Mouse (Mus musculus) layer of hippocampus, adult 11-12 months (tissue): ENCODE results near the gene Mrpl53.

Source experiments
- DNase-seq: peaks from one replicate; pipeline ENCODE4 v3.0.0; 2022; ENCODE audit warnings: low spot score

Mrpl53 gene

DNA sequence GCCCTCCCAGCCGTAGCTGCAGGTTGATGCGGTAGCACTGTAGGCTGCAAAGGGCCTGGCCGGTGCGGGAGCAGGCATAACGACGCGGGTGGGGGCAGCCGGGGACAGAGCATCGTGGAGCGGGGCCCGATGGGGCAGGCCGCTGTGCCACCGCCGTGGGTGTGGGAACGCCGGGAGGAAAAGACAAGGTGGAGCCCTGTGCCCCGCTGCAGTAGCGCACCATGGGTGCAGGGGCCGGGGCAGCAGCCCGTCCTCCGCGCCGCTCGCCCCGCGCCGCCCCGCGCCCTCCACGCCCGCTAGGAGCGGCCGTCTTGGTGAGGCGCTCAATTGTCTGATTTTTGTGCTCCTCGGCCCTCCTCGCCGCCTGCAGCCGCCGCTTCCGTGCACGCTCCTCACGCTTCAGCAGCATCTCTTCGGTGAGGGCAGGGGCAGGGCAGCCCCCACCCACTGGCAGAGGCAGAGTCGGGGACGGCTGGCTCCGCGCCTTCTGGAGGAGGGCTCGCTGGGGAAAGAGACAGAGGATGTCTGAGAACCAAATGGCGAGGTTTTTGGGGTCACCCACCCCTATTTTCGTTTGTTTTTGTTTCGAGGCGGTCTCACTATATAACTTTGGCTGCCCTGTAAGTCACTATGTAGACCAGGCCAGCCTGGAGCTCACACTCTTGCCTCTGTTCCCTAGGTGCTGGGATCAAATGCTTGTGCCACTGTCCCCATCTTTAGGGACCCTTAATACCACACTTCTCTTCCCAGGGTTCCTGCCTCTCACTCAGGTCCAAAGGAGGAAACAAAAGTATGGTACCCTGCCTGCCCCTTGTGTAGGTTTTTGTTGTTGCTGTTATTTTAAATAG is 13.2 kb downstream of the Mrpl53 start:
- no peak for DNase-seq

GRCm38 (mm10) chr6:83122961-83123360 is 14.1 kb downstream of the Mrpl53 start:
- no peak for DNase-seq

- peak; percentile 93 for DNase-seq
Measured at GRCm38 (mm10) chr6:83124851-83125312, 16.0 kb downstream of the Mrpl53 start.

- no peak for DNase-seq
Measured at GRCm38 (mm10) chr6:83125331-83125730, 16.5 kb downstream of the Mrpl53 start, which contains the start of gene Ino80b. TSS of gene Ino80b (minus strand) at chr6:83125431.

DNA sequence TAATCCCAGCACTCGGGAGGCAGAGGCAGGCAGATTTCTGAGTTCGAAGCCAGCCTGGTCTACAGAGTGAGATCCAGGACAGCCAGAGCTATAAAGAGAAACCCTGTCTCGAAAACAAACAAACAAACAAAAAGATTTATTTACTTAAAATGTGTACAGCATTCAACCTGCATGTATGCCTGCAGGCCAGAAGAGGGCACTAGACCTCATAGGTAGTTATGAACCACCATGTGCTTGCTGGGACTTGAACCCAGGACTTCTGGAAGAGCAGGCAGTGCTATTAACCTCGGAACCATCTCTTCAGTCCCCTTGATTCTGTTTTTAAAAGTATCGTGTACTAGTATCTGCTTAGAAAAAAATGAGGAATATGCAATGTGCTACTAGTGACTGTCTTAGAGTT is 18.6 kb downstream of the Mrpl53 start:
- no peak for DNase-seq

DNA sequence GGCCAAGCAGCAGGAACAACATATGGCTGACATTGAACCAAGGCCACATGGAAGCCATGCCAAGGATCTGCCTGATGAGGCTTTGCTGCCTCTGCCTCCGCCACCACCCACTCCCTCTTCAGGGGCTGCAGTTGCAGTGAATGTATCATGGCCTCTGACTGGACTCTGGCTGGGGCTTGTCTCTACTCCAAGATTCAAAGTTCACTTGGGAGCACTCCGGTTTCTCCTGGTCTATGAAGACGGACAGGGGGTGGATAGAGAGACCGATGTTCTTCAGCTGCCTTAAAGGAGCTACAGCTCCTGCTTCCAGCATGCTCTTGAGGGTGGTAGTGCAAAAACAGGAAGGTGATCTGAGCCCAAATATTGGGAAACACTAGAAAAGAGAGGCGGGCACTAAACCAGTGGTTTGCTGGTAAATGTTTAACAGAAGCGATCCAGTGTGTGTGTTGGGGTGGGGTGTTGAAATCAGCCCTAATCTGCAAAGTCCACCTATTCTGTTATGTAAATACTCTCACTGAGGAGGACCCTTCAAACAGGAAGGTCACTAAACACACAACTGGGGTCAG is 22.7 kb downstream of the Mrpl53 start:
- DNase-seq: no peak

DNA sequence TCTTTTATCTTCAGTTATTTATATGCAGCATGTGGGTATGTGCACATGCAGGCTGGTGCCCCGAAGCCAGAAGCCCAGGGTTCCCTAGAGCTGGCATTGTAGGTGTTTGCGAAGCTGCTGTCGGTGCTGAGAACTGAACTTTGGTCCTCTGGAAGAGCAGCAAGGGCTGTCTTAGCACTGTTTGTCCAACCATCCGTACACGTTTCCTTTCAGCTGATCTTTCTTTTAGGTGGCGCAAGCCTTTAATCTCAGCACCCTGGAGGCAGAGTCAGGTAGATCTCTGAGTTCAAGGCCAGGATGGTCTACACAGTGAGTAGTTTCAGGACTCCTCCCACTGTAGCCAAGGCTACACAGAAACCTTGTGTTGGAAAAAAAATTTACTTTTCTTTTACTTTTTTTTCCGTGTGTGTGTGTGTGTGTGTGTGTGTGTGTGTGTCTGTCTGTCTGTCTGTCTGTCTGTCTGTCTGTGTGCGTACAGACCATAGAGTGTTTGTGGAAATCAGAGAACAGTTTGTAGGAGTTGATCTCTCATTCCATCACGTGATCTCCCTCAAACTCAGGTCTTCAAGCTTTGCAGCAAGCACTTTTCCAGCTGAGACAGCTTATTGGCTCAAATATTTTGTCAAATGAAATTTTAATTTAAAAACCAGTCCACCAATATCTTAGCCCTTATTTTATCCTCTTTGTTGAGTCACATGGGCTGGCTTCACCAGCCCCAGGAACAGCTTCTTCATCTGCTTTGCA is 23.5 kb downstream of the Mrpl53 start:
- DNase-seq: no peak

DNA sequence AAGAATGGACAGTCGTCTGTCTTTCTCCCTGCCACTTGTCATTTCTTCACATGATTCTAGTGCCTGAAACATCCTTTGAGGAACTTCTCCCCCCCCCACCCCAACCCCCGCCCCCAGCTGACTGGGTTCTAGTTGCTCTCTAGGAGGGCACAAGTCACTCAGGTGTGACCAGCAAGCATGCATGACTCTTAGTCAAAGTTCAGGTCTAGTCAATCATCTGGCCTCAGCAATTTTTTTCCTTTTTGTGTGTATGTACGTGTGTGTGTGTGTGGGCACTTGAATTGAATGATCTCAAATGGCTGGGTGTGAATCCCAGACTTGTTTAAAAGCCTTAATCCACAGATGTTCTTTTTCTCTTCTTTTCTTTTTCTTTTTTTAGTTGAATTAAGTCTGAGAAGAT is 25.4 kb downstream of the Mrpl53 start:
- DNase-seq: no peak

- DNase-seq: no peak
Measured at GRCm38 (mm10) chr6:83134951-83135513, 26.2 kb downstream of the Mrpl53 start, which contains the start of gene Rtkn. TSS of gene Rtkn (plus strand) at chr6:83135463.

- DNase-seq: no peak
Measured at GRCm38 (mm10) chr6:83135571-83136161, 26.8 kb downstream of the Mrpl53 start.

- DNase-seq: no peak
Measured at GRCm38 (mm10) chr6:83136291-83136880, 27.5 kb downstream of the Mrpl53 start.

DNA sequence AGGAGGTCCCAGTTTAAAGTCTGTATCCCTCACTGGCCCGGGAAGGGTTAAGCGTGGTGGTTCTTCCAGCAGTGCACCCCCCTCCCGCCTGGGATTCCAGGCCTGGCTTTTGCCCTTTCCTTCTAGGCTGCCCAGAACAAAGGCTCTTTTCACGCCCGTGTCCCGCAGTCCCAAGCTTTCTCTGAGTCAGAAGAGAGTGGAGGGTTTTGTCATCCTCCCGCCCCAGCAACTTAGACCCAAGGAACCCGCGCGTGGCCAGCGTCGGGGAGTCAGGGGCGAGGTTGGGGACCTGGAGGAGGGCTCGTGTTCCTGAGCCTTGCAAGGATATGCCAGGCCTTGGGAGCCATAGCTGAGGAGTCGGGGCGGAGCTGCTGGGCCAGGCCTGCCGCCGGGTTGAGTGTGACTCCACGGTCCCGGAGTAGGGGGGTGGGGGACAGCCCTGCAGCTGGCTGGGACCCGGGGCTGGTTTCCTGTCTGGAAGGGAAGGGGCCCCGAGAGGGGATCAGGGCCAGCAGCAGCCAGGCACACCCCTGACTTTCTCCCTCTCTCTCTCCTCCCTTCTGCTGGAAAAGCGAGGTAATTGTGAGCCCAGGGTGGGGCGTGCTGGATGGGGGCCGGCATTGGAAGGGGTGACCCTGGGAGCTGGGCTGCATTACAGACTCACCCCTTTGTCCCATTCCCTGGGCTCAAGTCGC is 28.2 kb downstream of the Mrpl53 start:
- DNase-seq: peak; percentile 67

- DNase-seq: peak; percentile 85
Measured at GRCm38 (mm10) chr6:83137576-83137950, 28.7 kb downstream of the Mrpl53 start.

GRCm38 (mm10) chr6:83138056-83138455 is 29.2 kb downstream of the Mrpl53 start:
- no peak for DNase-seq

GRCm38 (mm10) chr6:83140044-83140443 is 31.2 kb downstream of the Mrpl53 start:
- no peak for DNase-seq

- no peak for DNase-seq
Measured at GRCm38 (mm10) chr6:83141636-83142035, 32.8 kb downstream of the Mrpl53 start.

DNA sequence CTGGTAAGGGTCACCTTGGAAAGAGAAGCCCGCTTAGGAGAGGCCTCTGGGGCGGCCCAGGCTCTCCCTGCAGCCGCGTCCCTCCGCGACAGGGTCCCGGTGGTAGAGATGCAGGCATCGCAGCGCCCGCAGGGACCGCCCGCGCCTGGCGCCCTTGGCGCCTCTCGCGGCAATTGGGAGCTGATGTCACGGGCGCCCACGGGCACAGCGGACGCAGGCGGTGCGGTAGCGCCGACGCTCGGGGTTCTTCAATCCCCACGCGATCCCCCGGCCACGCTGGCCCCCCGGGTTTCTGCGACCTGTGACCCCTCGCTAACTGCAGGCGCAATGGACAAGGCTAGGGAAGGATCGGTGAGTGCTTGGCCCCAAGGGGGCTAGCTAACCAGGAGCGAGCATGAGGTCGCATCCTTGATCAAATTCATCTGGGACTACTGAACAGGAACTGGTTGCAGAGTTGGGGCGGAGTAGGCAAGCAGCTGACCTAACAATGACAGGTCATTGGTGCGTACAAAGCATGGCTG is 33.4 kb downstream of the Mrpl53 start:
- peak; percentile 74 for DNase-seq

- no peak for DNase-seq
Measured at GRCm38 (mm10) chr6:83142886-83143285, 34.0 kb downstream of the Mrpl53 start.

DNA sequence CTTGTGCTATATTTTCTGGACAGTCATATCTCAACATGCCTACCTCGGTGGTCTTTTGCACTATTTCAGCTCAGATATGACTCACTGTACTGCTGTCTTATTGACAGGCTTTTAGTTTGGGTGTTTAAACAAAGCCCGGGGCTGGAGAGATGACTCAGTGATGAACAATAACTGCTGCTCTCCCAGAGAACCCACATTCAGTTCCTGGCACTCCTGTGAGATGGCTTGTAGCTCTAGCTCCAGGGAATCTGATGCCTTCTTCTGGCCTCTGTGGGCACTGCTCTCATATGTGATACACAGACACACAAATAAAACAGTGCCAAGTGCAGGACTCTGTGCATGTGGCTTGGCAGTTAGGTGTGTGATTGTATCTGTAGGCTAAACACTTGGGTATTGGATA is 36.4 kb downstream of the Mrpl53 start:
- no peak for DNase-seq

DNA sequence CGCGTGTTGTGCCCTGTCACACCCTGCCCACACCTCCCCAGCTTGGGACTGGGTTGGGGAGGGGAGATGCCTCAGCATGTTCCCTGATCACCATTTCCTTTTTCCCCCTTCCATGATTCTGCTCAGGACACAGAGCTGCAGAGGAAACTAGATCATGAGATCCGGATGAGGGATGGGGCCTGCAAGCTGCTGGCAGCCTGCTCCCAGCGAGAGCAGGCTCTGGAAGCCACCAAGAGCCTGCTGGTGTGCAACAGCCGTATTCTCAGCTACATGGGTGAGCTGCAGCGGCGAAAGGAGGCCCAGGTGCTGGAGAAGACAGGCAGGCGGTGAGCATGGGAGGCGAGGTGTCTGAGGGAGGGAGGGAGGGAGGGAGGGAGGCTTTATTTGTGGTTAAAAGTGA is 37.0 kb downstream of the Mrpl53 start:
- DNase-seq: no peak

DNA sequence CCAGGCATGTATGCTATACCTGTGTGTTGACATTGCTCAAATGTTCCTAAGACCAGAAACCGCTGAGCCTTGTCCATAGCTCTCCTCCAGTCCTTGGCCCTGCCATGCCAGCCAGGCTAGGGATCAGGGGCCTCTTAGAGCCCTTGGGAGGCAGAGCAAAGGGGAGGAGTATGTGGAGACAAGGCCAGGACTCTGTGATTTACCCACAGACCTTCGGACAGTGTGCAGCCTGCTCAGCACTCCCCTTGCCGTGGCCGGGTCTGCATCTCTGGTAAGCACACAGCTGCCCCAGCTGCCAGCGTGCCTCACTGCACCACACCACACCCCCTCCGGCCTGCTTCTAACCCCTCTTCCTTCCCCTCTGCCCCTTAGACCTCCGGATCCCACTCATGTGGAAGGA is 38.4 kb downstream of the Mrpl53 start:
- no peak for DNase-seq
